Mouse (Mus musculus): ENCODE measurements at regions not wholly inside any gene's neighbourhood (a gene's known extent, or its start where the extent isn't known, plus 50 kb on each side); places are given as distances from the start of the nearest gene placed in this dataset.

- Histone ChIP-seq H3K27ac (ENCODE audit: low read length) (no peak overlapping the region), H3K27me3 (ENCODE audit: control insufficient read depth, insufficient read depth, low read length) (no peaks in the 10 kb centered on the region), H3K9ac (replicated peaks; ENCODE audit: low read depth, low read length) (no peak overlapping the region), H3K9me3 (ENCODE audit: control insufficient read depth, low read depth, low read length) (no peaks in the 10 kb centered on the region), H3K36me3 (ENCODE audit: control insufficient read depth, insufficient read depth, low read length) (no peaks in the 10 kb centered on the region), H3K4me1 (ENCODE audit: control insufficient read depth, insufficient read depth, low read length) (no peaks in the 10 kb centered on the region), H3K4me2 (replicated peaks; ENCODE audit: low read depth, low read length) (no peak overlapping the region), H3K4me3 (ENCODE audit: low read depth, low read length) (no peak overlapping the region)
- 68% methylated on average over 4 of the region's 4 CpGs for WGBS
- ATAC-seq (ENCODE audit: insufficient number of reproducible peaks, insufficient read depth, low FRiP score, low read depth) = no peak
These were observed 58.3 kb downstream of the Tmem100 start for GRCm38 (mm10) chr11:90088473-90088872.

DNA sequence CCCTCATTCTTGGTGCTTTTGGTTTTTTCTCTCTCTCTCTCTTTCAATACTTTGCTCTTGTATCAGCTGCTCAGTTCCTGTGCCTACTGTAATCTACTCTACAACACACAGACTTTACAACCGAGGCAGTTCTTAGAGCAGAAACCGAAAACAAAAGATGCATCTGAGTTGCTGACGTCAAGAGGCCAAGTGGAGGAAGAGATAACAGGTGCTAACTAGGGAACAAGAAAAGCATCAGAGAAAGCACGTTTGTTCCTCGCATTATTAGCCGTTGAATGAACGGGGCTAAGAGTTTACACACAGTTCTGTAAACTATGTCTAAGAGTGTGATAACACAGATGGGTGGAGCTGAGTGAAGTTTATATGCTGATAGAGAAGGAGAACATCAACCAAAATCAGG lies 63.9 kb downstream of the Tmem100 start:
- Histone ChIP-seq H3K4me1 (ENCODE audit: control insufficient read depth, insufficient read depth, low read length) (no peaks in the 10 kb centered on the region), H3K27ac (ENCODE audit: low read length) (no peak overlapping the region), H3K9me3 (ENCODE audit: control insufficient read depth, low read depth, low read length) (no peaks in the 10 kb centered on the region), H3K4me2 (replicated peaks; ENCODE audit: low read depth, low read length) (no peak overlapping the region), H3K4me3 (ENCODE audit: low read depth, low read length) (no peak overlapping the region), H3K27me3 (ENCODE audit: control insufficient read depth, insufficient read depth, low read length) (no peaks in the 10 kb centered on the region), H3K9ac (replicated peaks; ENCODE audit: low read depth, low read length) (no peak overlapping the region), H3K36me3 (ENCODE audit: control insufficient read depth, insufficient read depth, low read length) (no peaks in the 10 kb centered on the region)
- whole genome bisulfite sequencing = 52% methylated on average over 7 of the region's 7 CpGs
- no peak for ATAC-seq (ENCODE audit: insufficient number of reproducible peaks, insufficient read depth, low FRiP score, low read depth)

DNA sequence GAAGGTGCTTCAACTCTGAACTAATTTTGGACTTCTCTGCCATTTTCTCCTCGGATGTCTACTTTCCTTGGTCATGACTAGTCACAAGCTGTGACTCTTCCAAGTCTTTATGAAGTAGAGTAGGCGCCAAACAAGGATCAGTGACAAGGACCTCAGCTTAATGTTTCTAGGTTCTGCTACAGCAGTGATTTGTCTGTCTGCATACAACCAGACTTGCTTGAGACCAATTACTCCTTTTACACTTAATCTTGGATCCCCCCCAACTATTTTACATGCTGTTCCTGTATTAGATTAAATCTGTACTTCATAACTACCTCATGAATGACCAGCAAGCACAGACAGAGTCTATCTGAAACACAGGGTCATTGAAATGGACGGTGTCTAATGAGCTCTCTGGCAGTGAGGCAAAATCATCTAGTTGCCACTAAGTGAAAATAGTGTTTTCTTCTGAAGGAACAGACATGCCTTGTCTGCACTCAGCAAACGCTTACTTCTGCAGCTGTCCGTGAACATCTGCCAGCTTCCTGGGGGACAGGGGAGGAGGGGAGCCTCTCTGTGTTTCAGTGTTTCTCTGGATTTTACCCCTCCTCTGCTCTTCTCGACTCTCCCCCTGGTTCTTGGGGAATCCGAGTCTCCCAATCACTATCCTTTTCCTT lies 64.7 kb downstream of the Tmem100 start:
- WGBS = 58% methylated on average over 7 of the region's 7 CpGs
- Histone ChIP-seq H3K9me3 (ENCODE audit: control insufficient read depth, low read depth, low read length) (no peaks in the 10 kb centered on the region), H3K4me2 (replicated peaks; ENCODE audit: low read depth, low read length) (no peak overlapping the region), H3K27me3 (ENCODE audit: control insufficient read depth, insufficient read depth, low read length) (no peaks in the 10 kb centered on the region), H3K36me3 (ENCODE audit: control insufficient read depth, insufficient read depth, low read length) (no peaks in the 10 kb centered on the region), H3K27ac (ENCODE audit: low read length) (0 out of 2 replicates have a peak overlapping the region, but pooled peaks have one; percentile 2), H3K4me1 (ENCODE audit: control insufficient read depth, insufficient read depth, low read length) (no peaks in the 10 kb centered on the region), H3K4me3 (ENCODE audit: low read depth, low read length) (no peak overlapping the region), H3K9ac (replicated peaks; ENCODE audit: low read depth, low read length) (no peak overlapping the region)
- ATAC-seq (ENCODE audit: insufficient number of reproducible peaks, insufficient read depth, low FRiP score, low read depth) = 0 out of 2 replicates have a peak, but pooled peaks have one; percentile 28

GRCm38 (mm10) chr11:90098471-90098870 lies 68.3 kb downstream of the Tmem100 start:
- Histone ChIP-seq H3K36me3 (ENCODE audit: control insufficient read depth, insufficient read depth, low read length) (no peaks in the 10 kb centered on the region), H3K4me3 (ENCODE audit: low read depth, low read length) (no peak overlapping the region), H3K4me1 (ENCODE audit: control insufficient read depth, insufficient read depth, low read length) (no peaks in the 10 kb centered on the region), H3K9ac (replicated peaks; ENCODE audit: low read depth, low read length) (no peak overlapping the region), H3K4me2 (replicated peaks; ENCODE audit: low read depth, low read length) (no peak overlapping the region), H3K27me3 (ENCODE audit: control insufficient read depth, insufficient read depth, low read length) (no peaks in the 10 kb centered on the region), H3K9me3 (ENCODE audit: control insufficient read depth, low read depth, low read length) (no peaks in the 10 kb centered on the region), H3K27ac (ENCODE audit: low read length) (no peak overlapping the region)
- no peak for ATAC-seq (ENCODE audit: insufficient number of reproducible peaks, insufficient read depth, low FRiP score, low read depth)
- 79% methylated on average over 7 of the region's 7 CpGs for WGBS

GRCm38 (mm10) chr11:90099178-90099577 lies 69.0 kb downstream of the Tmem100 start:
- ATAC-seq (ENCODE audit: insufficient number of reproducible peaks, insufficient read depth, low FRiP score, low read depth) = no peak
- no peaks in the 10 kb centered on the region for H3K27me3 ChIP-seq (ENCODE audit: control insufficient read depth, insufficient read depth, low read length)
- no peak overlapping the region for H3K4me2 ChIP-seq (replicated peaks; ENCODE audit: low read depth, low read length)
- H3K9ac ChIP-seq (replicated peaks; ENCODE audit: low read depth, low read length) = no peak overlapping the region
- 37% methylated on average over 1 of the region's 1 CpGs for WGBS
- H3K36me3 ChIP-seq (ENCODE audit: control insufficient read depth, insufficient read depth, low read length) = no peaks in the 10 kb centered on the region
- no peak overlapping the region for H3K27ac ChIP-seq (ENCODE audit: low read length)
- no peaks in the 10 kb centered on the region for H3K9me3 ChIP-seq (ENCODE audit: control insufficient read depth, low read depth, low read length)
- no peak overlapping the region for H3K4me3 ChIP-seq (ENCODE audit: low read depth, low read length)
- no peaks in the 10 kb centered on the region for H3K4me1 ChIP-seq (ENCODE audit: control insufficient read depth, insufficient read depth, low read length)

DNA sequence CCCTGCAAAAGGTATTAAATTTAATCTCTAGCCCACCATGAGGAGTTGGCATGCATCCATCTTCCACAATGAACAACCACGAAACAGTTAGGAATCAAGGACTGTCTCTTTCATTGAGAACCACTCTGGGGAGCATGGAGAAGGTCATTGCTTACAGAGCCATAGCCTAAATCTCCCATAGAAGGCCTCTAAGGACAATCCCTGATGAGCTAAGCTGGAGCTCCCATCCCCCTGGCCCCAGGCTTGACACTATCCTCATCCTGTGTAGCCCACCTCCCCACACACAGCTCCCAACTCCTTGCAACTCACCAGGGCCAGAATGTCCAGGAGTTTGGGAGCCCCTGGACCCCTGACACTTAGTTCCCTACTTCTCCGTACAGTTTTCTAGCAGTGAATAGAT lies 70.0 kb downstream of the Tmem100 start:
- no peak for ATAC-seq (ENCODE audit: insufficient number of reproducible peaks, insufficient read depth, low FRiP score, low read depth)
- WGBS = 78% methylated on average over 2 of the region's 2 CpGs
- Histone ChIP-seq H3K27ac (ENCODE audit: low read length) (no peak overlapping the region), H3K27me3 (ENCODE audit: control insufficient read depth, insufficient read depth, low read length) (no peaks in the 10 kb centered on the region), H3K9me3 (ENCODE audit: control insufficient read depth, low read depth, low read length) (no peaks in the 10 kb centered on the region), H3K36me3 (ENCODE audit: control insufficient read depth, insufficient read depth, low read length) (no peaks in the 10 kb centered on the region), H3K4me3 (ENCODE audit: low read depth, low read length) (no peak overlapping the region), H3K4me2 (replicated peaks; ENCODE audit: low read depth, low read length) (no peak overlapping the region), H3K4me1 (ENCODE audit: control insufficient read depth, insufficient read depth, low read length) (no peaks in the 10 kb centered on the region), H3K9ac (replicated peaks; ENCODE audit: low read depth, low read length) (no peak overlapping the region)

DNA sequence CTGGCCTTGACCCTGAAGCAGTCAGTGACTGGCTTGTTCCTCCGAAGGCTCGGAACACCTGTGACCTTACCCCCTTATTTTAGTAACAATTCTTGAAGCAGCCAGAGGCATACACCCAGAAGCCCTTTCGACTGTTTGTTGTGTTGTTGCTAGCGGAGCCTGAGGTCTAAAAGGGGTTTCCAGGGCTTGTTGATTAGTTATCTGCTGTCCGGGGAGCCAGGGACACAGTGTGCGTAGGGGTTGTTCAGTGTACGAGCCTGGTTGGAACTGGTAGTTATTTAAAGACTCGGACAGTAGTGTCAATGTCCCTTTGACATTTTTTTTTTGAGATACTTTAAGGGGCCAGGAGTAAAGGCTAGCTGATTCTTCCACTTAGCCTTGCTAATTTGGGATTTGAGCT lies 71.1 kb downstream of the Tmem100 start:
- Histone ChIP-seq H3K27me3 (ENCODE audit: control insufficient read depth, insufficient read depth, low read length) (no peaks in the 10 kb centered on the region), H3K9ac (replicated peaks; ENCODE audit: low read depth, low read length) (no peak overlapping the region), H3K4me2 (replicated peaks; ENCODE audit: low read depth, low read length) (no peak overlapping the region), H3K4me3 (ENCODE audit: low read depth, low read length) (no peak overlapping the region), H3K27ac (ENCODE audit: low read length) (no peak overlapping the region), H3K36me3 (ENCODE audit: control insufficient read depth, insufficient read depth, low read length) (no peaks in the 10 kb centered on the region), H3K4me1 (ENCODE audit: control insufficient read depth, insufficient read depth, low read length) (no peaks in the 10 kb centered on the region), H3K9me3 (ENCODE audit: control insufficient read depth, low read depth, low read length) (no peaks in the 10 kb centered on the region)
- 77% methylated on average over 8 of the region's 8 CpGs for WGBS
- no peak for ATAC-seq (ENCODE audit: insufficient number of reproducible peaks, insufficient read depth, low FRiP score, low read depth)

- Histone ChIP-seq H3K4me3 (ENCODE audit: low read depth, low read length) (no peak overlapping the region), H3K27me3 (ENCODE audit: control insufficient read depth, insufficient read depth, low read length) (no peaks in the 10 kb centered on the region), H3K27ac (ENCODE audit: low read length) (no peak overlapping the region), H3K36me3 (ENCODE audit: control insufficient read depth, insufficient read depth, low read length) (no peaks in the 10 kb centered on the region), H3K4me1 (ENCODE audit: control insufficient read depth, insufficient read depth, low read length) (no peaks in the 10 kb centered on the region), H3K4me2 (replicated peaks; ENCODE audit: low read depth, low read length) (no peak overlapping the region), H3K9me3 (ENCODE audit: control insufficient read depth, low read depth, low read length) (no peaks in the 10 kb centered on the region), H3K9ac (replicated peaks; ENCODE audit: low read depth, low read length) (no peak overlapping the region)
- WGBS = 45% methylated on average over 12 of the region's 12 CpGs
- ATAC-seq (ENCODE audit: insufficient number of reproducible peaks, insufficient read depth, low FRiP score, low read depth) = no peak
These were observed 76.1 kb downstream of the Tmem100 start for GRCm38 (mm10) chr11:90106063-90106798.

Measured in stomach, embryonic 14.5 days (tissue).